Mouse (Mus musculus): ENCODE data around the gene Fam193a. TPM values are rescaled to one million over a fixed set of nuclear protein-coding genes. Genes with fewer than 3 reads are reported as not detected.

The Fam193a gene
- polyA plus RNA-seq, 1 experiment: 40.2 TPM

DNA sequence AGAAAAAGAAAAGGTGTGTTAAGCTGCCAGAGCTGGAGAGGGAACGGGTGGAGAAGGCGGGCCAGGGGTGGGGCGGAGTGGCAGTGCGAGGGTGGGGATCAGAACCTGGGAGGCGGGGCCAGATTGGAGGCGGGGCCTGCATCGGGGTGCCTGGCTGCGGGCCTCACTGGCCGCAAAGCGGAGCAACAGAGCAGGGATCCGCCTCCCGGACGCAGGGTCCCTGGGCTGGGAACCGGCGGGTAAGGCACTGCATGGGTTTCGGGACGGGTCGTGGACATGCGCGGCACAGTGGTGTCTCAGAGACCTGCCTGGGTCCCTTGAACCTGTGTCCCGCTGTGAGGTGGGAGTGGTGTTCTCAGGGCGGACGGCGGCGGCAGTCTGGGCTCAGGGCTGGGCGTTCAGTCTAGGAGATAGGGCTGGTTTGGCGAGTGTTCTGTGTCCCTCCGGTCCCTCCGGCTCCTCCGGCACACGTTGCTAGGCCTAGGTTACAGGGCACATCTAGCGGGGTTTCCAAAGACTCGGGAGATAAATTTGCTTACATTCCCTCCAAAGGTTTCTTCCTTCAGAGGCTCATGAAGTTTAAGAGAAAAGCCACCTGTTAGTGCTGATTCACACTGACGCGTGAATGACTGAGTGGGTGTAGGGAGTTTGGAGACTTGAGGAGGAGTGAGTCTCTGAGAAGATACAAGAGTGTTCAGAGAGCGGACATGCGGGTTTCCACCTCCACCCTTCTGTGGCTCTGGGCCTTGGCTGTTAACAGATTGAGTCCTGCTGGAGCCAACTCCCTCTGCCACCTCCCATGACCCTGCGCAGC, 156.1 kb downstream of the Fam193a start, which contains the start of gene Sh3bp2:
Gene Sh3bp2 (plus strand): TSS at position 176 of the 814 bp plus-strand sequence.
- Histone ChIP-seq H3K4me1 (ENCODE audit: control insufficient read depth, insufficient read depth, low read length) (no peaks in the 10 kb centered on the region), H3K9me3 (replicated peaks; ENCODE audit: control insufficient read depth, insufficient read depth, low read length, poor library complexity, severe bottlenecking) (no peaks in the 10 kb centered on the region), H3K27ac (ENCODE audit: insufficient read depth, low read length) (no peak within 1 kb of the TSS), H3K4me3 (ENCODE audit: low read depth, low read length) (peak within 1 kb of the TSS; percentile 76), H3K27me3 (ENCODE audit: control insufficient read depth, insufficient read depth, low read length, poor library complexity, severe bottlenecking) (no peaks in the 10 kb centered on the region), H3K9ac (ENCODE audit: low read depth, poor library complexity, severe bottlenecking) (peak within 1 kb of the TSS; percentile 61), H3K36me3 (ENCODE audit: control insufficient read depth, insufficient read depth, low read length, poor library complexity, severe bottlenecking) (no peaks in the 10 kb centered on the region)
- no peak for TF ChIP-seq POLR2A (IDR thresholded peaks at IDR 0.05; ENCODE audit: insufficient read depth, low read length)
- TF ChIP-seq CTCF (IDR thresholded peaks at IDR 0.05; ENCODE audit: low read depth, low read length): no peak
- TF ChIP-seq EP300 (IDR thresholded peaks at IDR 0.05; ENCODE audit: insufficient read depth, low read depth, low read length): no peak

DNA sequence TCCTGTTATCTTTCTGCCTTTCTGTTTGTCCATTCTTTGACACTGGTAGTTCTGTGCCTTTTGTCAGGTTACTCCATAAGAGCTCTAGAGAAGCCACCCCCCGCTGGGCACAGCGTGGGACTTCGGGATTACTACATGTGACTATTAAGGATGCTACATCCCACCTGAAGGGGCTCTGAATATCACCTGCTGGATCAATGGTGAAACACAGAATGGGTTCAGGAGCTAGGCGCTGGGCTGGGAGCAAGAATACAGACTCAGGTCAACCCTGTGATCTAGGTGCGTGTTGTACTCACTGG, 156.7 kb downstream of the Fam193a start:
- Histone ChIP-seq H3K9me3 (replicated peaks; ENCODE audit: control insufficient read depth, insufficient read depth, low read length, poor library complexity, severe bottlenecking) (no peaks in the 10 kb centered on the region), H3K4me1 (ENCODE audit: control insufficient read depth, insufficient read depth, low read length) (no peaks in the 10 kb centered on the region), H3K27me3 (ENCODE audit: control insufficient read depth, insufficient read depth, low read length, poor library complexity, severe bottlenecking) (no peaks in the 10 kb centered on the region), H3K9ac (ENCODE audit: low read depth, poor library complexity, severe bottlenecking) (peak overlapping the region; percentile 61; the same call in 1 of the 2 replicates), H3K27ac (ENCODE audit: insufficient read depth, low read length) (no peak overlapping the region), H3K36me3 (ENCODE audit: control insufficient read depth, insufficient read depth, low read length, poor library complexity, severe bottlenecking) (no peaks in the 10 kb centered on the region), H3K4me3 (ENCODE audit: low read depth, low read length) (peak overlapping the region; percentile 24)
- TF ChIP-seq POLR2A (IDR thresholded peaks at IDR 0.05; ENCODE audit: insufficient read depth, low read length) (no peak), CTCF (IDR thresholded peaks at IDR 0.05; ENCODE audit: low read depth, low read length) (no peak), EP300 (IDR thresholded peaks at IDR 0.05; ENCODE audit: insufficient read depth, low read depth, low read length) (no peak)

- no peak overlapping the region for H3K9ac ChIP-seq (ENCODE audit: low read depth, poor library complexity, severe bottlenecking)
- no peak overlapping the region for H3K27ac ChIP-seq (ENCODE audit: insufficient read depth, low read length)
- no peaks in the 10 kb centered on the region for H3K4me1 ChIP-seq (ENCODE audit: control insufficient read depth, insufficient read depth, low read length)
- TF ChIP-seq POLR2A (IDR thresholded peaks at IDR 0.05; ENCODE audit: insufficient read depth, low read length) (no peak), CTCF (IDR thresholded peaks at IDR 0.05; ENCODE audit: low read depth, low read length) (no peak), EP300 (IDR thresholded peaks at IDR 0.05; ENCODE audit: insufficient read depth, low read depth, low read length) (no peak)
- no peaks in the 10 kb centered on the region for H3K9me3 ChIP-seq (replicated peaks; ENCODE audit: control insufficient read depth, insufficient read depth, low read length, poor library complexity, severe bottlenecking)
- no peaks in the 10 kb centered on the region for H3K36me3 ChIP-seq (ENCODE audit: control insufficient read depth, insufficient read depth, low read length, poor library complexity, severe bottlenecking)
- H3K4me3 ChIP-seq (ENCODE audit: low read depth, low read length): no peak overlapping the region
- no peaks in the 10 kb centered on the region for H3K27me3 ChIP-seq (ENCODE audit: control insufficient read depth, insufficient read depth, low read length, poor library complexity, severe bottlenecking)
These were observed 157.6 kb downstream of the Fam193a start for GRCm38 (mm10) chr5:34527352-34527751.

DNA sequence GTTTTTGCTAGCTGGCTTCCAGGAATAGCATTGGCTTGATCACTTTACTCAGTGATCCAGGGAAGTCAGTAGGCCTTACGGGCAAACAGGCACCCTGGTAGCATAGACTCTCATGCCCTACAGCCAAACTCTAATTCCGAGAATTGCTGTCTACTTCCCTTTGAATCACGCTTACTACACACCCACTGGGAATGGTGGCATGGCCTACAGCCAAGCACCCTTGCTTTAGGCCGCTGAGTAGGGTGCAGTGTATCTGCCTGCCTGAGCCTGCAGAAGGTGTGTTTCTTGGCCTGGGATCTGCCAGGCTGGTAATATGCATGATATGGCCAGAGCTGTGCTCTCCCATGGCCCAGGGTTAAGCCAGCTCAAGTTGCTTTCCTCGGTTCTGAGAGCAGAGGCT, 159.0 kb downstream of the Fam193a start:
- H3K9ac ChIP-seq (ENCODE audit: low read depth, poor library complexity, severe bottlenecking): no peak overlapping the region
- H3K36me3 ChIP-seq (ENCODE audit: control insufficient read depth, insufficient read depth, low read length, poor library complexity, severe bottlenecking): no peaks in the 10 kb centered on the region
- TF ChIP-seq EP300 (IDR thresholded peaks at IDR 0.05; ENCODE audit: insufficient read depth, low read depth, low read length) (no peak), POLR2A (IDR thresholded peaks at IDR 0.05; ENCODE audit: insufficient read depth, low read length) (no peak), CTCF (IDR thresholded peaks at IDR 0.05; ENCODE audit: low read depth, low read length) (no peak)
- H3K4me1 ChIP-seq (ENCODE audit: control insufficient read depth, insufficient read depth, low read length): no peaks in the 10 kb centered on the region
- no peaks in the 10 kb centered on the region for H3K9me3 ChIP-seq (replicated peaks; ENCODE audit: control insufficient read depth, insufficient read depth, low read length, poor library complexity, severe bottlenecking)
- H3K4me3 ChIP-seq (ENCODE audit: low read depth, low read length): no peak overlapping the region
- H3K27me3 ChIP-seq (ENCODE audit: control insufficient read depth, insufficient read depth, low read length, poor library complexity, severe bottlenecking): no peaks in the 10 kb centered on the region
- no peak overlapping the region for H3K27ac ChIP-seq (ENCODE audit: insufficient read depth, low read length)

GRCm38 (mm10) chr5:34530116-34530515, 160.4 kb downstream of the Fam193a start:
- H3K9me3 ChIP-seq (replicated peaks; ENCODE audit: control insufficient read depth, insufficient read depth, low read length, poor library complexity, severe bottlenecking): no peaks in the 10 kb centered on the region
- no peak overlapping the region for H3K9ac ChIP-seq (ENCODE audit: low read depth, poor library complexity, severe bottlenecking)
- H3K36me3 ChIP-seq (ENCODE audit: control insufficient read depth, insufficient read depth, low read length, poor library complexity, severe bottlenecking): no peaks in the 10 kb centered on the region
- no peak overlapping the region for H3K27ac ChIP-seq (ENCODE audit: insufficient read depth, low read length)
- no peaks in the 10 kb centered on the region for H3K4me1 ChIP-seq (ENCODE audit: control insufficient read depth, insufficient read depth, low read length)
- no peak overlapping the region for H3K4me3 ChIP-seq (ENCODE audit: low read depth, low read length)
- TF ChIP-seq CTCF (IDR thresholded peaks at IDR 0.05; ENCODE audit: low read depth, low read length) (no peak), EP300 (IDR thresholded peaks at IDR 0.05; ENCODE audit: insufficient read depth, low read depth, low read length) (no peak), POLR2A (IDR thresholded peaks at IDR 0.05; ENCODE audit: insufficient read depth, low read length) (no peak)
- H3K27me3 ChIP-seq (ENCODE audit: control insufficient read depth, insufficient read depth, low read length, poor library complexity, severe bottlenecking): no peaks in the 10 kb centered on the region

DNA sequence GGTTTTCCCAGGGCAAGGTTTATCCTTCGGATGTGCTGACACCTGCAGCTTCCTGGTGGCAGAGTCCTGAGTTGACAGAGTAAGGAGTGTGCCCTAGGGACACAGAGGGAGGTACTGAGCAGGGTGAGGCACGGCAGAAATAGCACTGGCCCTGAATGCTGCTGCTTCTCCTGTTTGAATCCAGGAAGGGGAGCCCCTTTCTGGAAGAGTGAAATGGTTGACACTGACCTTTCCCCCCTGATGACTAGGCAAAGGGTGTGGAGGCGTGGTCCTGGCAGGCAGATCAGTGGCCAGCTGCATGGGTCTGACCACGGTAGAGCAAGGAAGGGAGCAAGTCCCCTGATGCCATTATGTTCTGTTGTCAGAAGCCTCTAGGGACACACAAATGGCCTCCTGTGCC, 161.0 kb downstream of the Fam193a start:
- no peaks in the 10 kb centered on the region for H3K4me1 ChIP-seq (ENCODE audit: control insufficient read depth, insufficient read depth, low read length)
- H3K36me3 ChIP-seq (ENCODE audit: control insufficient read depth, insufficient read depth, low read length, poor library complexity, severe bottlenecking): no peaks in the 10 kb centered on the region
- H3K9me3 ChIP-seq (replicated peaks; ENCODE audit: control insufficient read depth, insufficient read depth, low read length, poor library complexity, severe bottlenecking): no peaks in the 10 kb centered on the region
- no peaks in the 10 kb centered on the region for H3K27me3 ChIP-seq (ENCODE audit: control insufficient read depth, insufficient read depth, low read length, poor library complexity, severe bottlenecking)
- no peak overlapping the region for H3K4me3 ChIP-seq (ENCODE audit: low read depth, low read length)
- no peak overlapping the region for H3K27ac ChIP-seq (ENCODE audit: insufficient read depth, low read length)
- H3K9ac ChIP-seq (ENCODE audit: low read depth, poor library complexity, severe bottlenecking): no peak overlapping the region
- TF ChIP-seq POLR2A (IDR thresholded peaks at IDR 0.05; ENCODE audit: insufficient read depth, low read length) (no peak), EP300 (IDR thresholded peaks at IDR 0.05; ENCODE audit: insufficient read depth, low read depth, low read length) (no peak), CTCF (IDR thresholded peaks at IDR 0.05; ENCODE audit: low read depth, low read length) (no peak)
